In the genomic region with DNA sequence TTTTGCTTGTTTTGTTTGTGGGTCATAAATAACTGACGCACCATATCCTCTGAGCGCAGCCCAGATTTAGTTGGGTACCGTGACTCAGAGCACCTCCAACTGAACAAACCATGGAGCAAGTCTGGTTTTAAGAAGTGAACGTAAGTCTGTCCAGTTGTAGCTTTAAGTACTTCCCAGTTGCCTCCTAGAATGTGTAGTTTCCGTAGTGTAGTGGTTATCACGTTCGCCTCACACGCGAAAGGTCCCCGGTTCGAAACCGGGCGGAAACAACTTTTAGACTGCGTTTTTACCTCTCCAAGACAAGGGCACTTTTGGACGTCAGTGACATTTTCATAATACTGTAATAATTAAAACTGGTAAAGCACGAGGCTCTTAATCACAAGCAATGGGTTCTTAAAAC, we compare ENCODE assay signal across 8 mouse cellular contexts. TPM values are rescaled to one million over a fixed set of nuclear protein-coding genes. Genes with fewer than 3 reads are reported as not detected.
DNase-seq lines count a peak whose midpoint lies in the region; ATAC-seq and TF ChIP-seq lines count a peak whose summit lies in the region.

No protein-coding gene starts in this region.

- peak overlapping the region; percentile 93; the same call in 1 of the 2 replicates for H3K27ac ChIP-seq in embryonic facial prominence, embryonic 13.5 days
- peak overlapping the region; percentile 100 for H3K27ac ChIP-seq in heart, adult 2 months
- peak overlapping the region; percentile 62 for H3K27ac ChIP-seq in kidney, adult 2 months (ENCODE audit: insufficient read depth, low read depth, low read length)
- no peak overlapping the region for H3K27ac ChIP-seq in limb, embryonic 11.5 days (replicated peaks; ENCODE audit: low read depth, low read length)
- H3K27ac ChIP-seq in midbrain, embryonic 13.5 days = no peak overlapping the region; the same call in 1 of the 2 replicates

- peaks cover 27% of the 10 kb centered on the region for H3K4me1 ChIP-seq in embryonic facial prominence, embryonic 13.5 days
- peaks cover 5% of the 10 kb centered on the region for H3K4me1 ChIP-seq in heart, adult 2 months (ENCODE audit: control insufficient read depth, insufficient read depth, low read length)
- peaks cover 14% of the 10 kb centered on the region for H3K4me1 ChIP-seq in kidney, adult 2 months (ENCODE audit: control insufficient read depth, insufficient read depth, low read length)
- 0 out of 2 replicates have a peak, but pooled peaks cover 3% of the 10 kb centered on the region for H3K4me1 ChIP-seq in limb, embryonic 11.5 days (ENCODE audit: control insufficient read depth, insufficient read depth, low read length)
- H3K4me1 ChIP-seq in midbrain, embryonic 13.5 days (replicated peaks) = peaks cover 31% of the 10 kb centered on the region

- ATAC-seq in embryonic facial prominence, embryonic 13.5 days (ENCODE audit: insufficient number of reproducible peaks, insufficient read depth, low FRiP score, low TSS enrichment, low read depth) = peak; percentile 18; the same call in 1 of the 2 replicates
- ATAC-seq in limb, embryonic 11.5 days (ENCODE audit: insufficient number of reproducible peaks, low FRiP score, low TSS enrichment, low read depth) = no peak
- no peak for ATAC-seq in midbrain, embryonic 13.5 days

- intact Hi-C loops in heart, adult 2 months (cut with DNase I) = loop anchor here (2.0 to 5.0 kb wide), 3 partner anchors 16 to 434 kb away; partner anchors contain the start of gene Zfp62

- TF ChIP-seq POLR2A in heart, adult 2 months (IDR thresholded peaks at IDR 0.05; ENCODE audit: insufficient read depth, low read depth, low read length) = peak; percentile 67; the same call in 1 of the 2 replicates
- TF ChIP-seq POLR2A in kidney, adult 2 months (IDR thresholded peaks at IDR 0.05; ENCODE audit: low read depth, low read length) = no peak

- H3K4me2 ChIP-seq in embryonic facial prominence, embryonic 13.5 days = peak overlapping the region; percentile 83
- H3K4me2 ChIP-seq in limb, embryonic 11.5 days (ENCODE audit: low read depth, severe bottlenecking) = peak overlapping the region; percentile 76
- H3K4me2 ChIP-seq in midbrain, embryonic 13.5 days (replicated peaks) = peak overlapping the region; percentile 86

- TF ChIP-seq CTCF in heart, adult 2 months (IDR thresholded peaks at IDR 0.05) = no peak
- TF ChIP-seq CTCF in kidney, adult 2 months (conservative IDR thresholded peaks at IDR 0.05; ENCODE audit: insufficient read depth, insufficient read length, low read depth, low read length) = no peak

- H3K9me3 ChIP-seq in embryonic facial prominence, embryonic 13.5 days = no peaks in the 10 kb centered on the region
- H3K9me3 ChIP-seq in limb, embryonic 11.5 days (ENCODE audit: control insufficient read depth, low read length) = no peaks in the 10 kb centered on the region
- no peaks in the 10 kb centered on the region for H3K9me3 ChIP-seq in midbrain, embryonic 13.5 days

- peaks cover 2% of the 10 kb centered on the region; the same call in 1 of the 2 replicates for H3K27me3 ChIP-seq in embryonic facial prominence, embryonic 13.5 days
- no peaks in the 10 kb centered on the region for H3K27me3 ChIP-seq in heart, adult 2 months (ENCODE audit: control insufficient read depth, insufficient read depth, low read length)
- H3K27me3 ChIP-seq in kidney, adult 2 months (replicated peaks; ENCODE audit: control insufficient read depth, insufficient read depth, low read length) = no peaks in the 10 kb centered on the region
- no peaks in the 10 kb centered on the region for H3K27me3 ChIP-seq in limb, embryonic 11.5 days (ENCODE audit: control insufficient read depth, insufficient read depth, low read length)
- peaks cover 12% of the 10 kb centered on the region for H3K27me3 ChIP-seq in midbrain, embryonic 13.5 days

- H3K9ac ChIP-seq in embryonic facial prominence, embryonic 13.5 days = peak overlapping the region; percentile 89
- peak overlapping the region; percentile 16 for H3K9ac ChIP-seq in heart, adult 2 months (ENCODE audit: low read depth, low read length)
- no peak overlapping the region; the same call in 1 of the 2 replicates for H3K9ac ChIP-seq in limb, embryonic 11.5 days (ENCODE audit: low read length)
- H3K9ac ChIP-seq in midbrain, embryonic 13.5 days (replicated peaks) = peak overlapping the region; percentile 83

- H3K36me3 ChIP-seq in embryonic facial prominence, embryonic 13.5 days = 0 out of 2 replicates have a peak, but pooled peaks cover 8% of the 10 kb centered on the region
- H3K36me3 ChIP-seq in heart, adult 2 months (ENCODE audit: control insufficient read depth, insufficient read depth, low read length) = peaks cover 4% of the 10 kb centered on the region; the same call in 1 of the 2 replicates
- H3K36me3 ChIP-seq in kidney, adult 2 months (ENCODE audit: control insufficient read depth, insufficient read depth, low read length) = no peaks in the 10 kb centered on the region
- H3K36me3 ChIP-seq in limb, embryonic 11.5 days (ENCODE audit: control insufficient read depth, insufficient read depth, low read length) = no peaks in the 10 kb centered on the region
- peaks cover 6% of the 10 kb centered on the region; the same call in 1 of the 2 replicates for H3K36me3 ChIP-seq in midbrain, embryonic 13.5 days

- WGBS in embryonic facial prominence, embryonic 13.5 days = under 1% methylated on average over 16 of the region's 16 CpGs
- under 1% methylated on average over 16 of the region's 16 CpGs for WGBS in heart, adult 2 months
- 2% methylated on average over 16 of the region's 16 CpGs for WGBS in kidney, adult 2 months
- under 1% methylated on average over 16 of the region's 16 CpGs for WGBS in limb, embryonic 11.5 days
- under 1% methylated on average over 16 of the region's 16 CpGs for WGBS in midbrain, embryonic 13.5 days

- DNase-seq in 3134 (ENCODE audit: extremely low read depth, insufficient read length, low spot score) = peak; percentile 90
- DNase-seq in adrenal gland, postnatal 25 days = peak; percentile 81
- peak; percentile 84 to 88 for DNase-seq in heart, adult 2 months
- peak; percentile 94 for DNase-seq in kidney, adult 2 months
- DNase-seq in limb, embryonic 11.5 days (ENCODE audit: low spot score) = peak; percentile 94
- DNase-seq in spleen, adult 18-20 months = peak; percentile 64 to 79

- peak overlapping the region; percentile 75 for H3K4me3 ChIP-seq in embryonic facial prominence, embryonic 13.5 days
- H3K4me3 ChIP-seq in heart, adult 2 months = peak overlapping the region; percentile 97
- peak overlapping the region; percentile 24 for H3K4me3 ChIP-seq in kidney, adult 2 months (ENCODE audit: insufficient read depth, low read depth, low read length)
- peak overlapping the region; percentile 66 for H3K4me3 ChIP-seq in limb, embryonic 11.5 days (ENCODE audit: low read depth, low read length)
- peak overlapping the region; percentile 74 for H3K4me3 ChIP-seq in midbrain, embryonic 13.5 days (replicated peaks)

- peak; percentile 95 for TF ChIP-seq EP300 in heart, adult 2 months (IDR thresholded peaks at IDR 0.05; ENCODE audit: insufficient read depth, low read depth, low read length)

- no peaks in the 10 kb centered on the region for H3K79me2 ChIP-seq in heart, adult 2 months (replicated peaks; ENCODE audit: control insufficient read depth, insufficient read depth, low read length)

RNA-seq across cellular contexts. Expression of gene Trim41, which starts 1.2 kb away (rescaled TPM):
- 48.6 and 53.0 TPM in 2 replicates for total RNA-seq in adrenal gland, postnatal 25 days (2021)
- polyA plus RNA-seq in embryonic facial prominence, embryonic 13.5 days (2015; fragmentation: Nextera tagmentation; extraction: Ambion mirVana) = 8.3 and 8.7 TPM in 2 replicates
- 10 to 100 TPM; 19.8 to 19.9 TPM for total RNA-seq in heart, adult 2 months (2021)
- 19.1 and 19.3 TPM in 2 replicates for polyA plus RNA-seq in heart, adult 2 months (2012; rRNA removed)
- polyA plus RNA-seq in kidney, adult 2 months (2012; rRNA removed) = 26.3 and 27.3 TPM in 2 replicates
- 5.7 TPM in 2 replicates for polyA plus RNA-seq in limb, embryonic 11.5 days (2014; fragmentation: Nextera tagmentation; extraction: Ambion mirVana)
- 6.9 and 7.0 TPM in 2 replicates for polyA plus RNA-seq in midbrain, embryonic 13.5 days (2015; fragmentation: Nextera tagmentation; extraction: Ambion mirVana)

RNA-seq across cellular contexts. Expression of gene Trim7, which starts 7.6 kb away (rescaled TPM):
- total RNA-seq in adrenal gland, postnatal 25 days (2021) = 16.9 and 17.6 TPM in 2 replicates
- polyA plus RNA-seq in embryonic facial prominence, embryonic 13.5 days (2015; fragmentation: Nextera tagmentation; extraction: Ambion mirVana) = 1.0 and 1.1 TPM in 2 replicates
- 10 to 100 TPM; 18.2 to 18.4 TPM for total RNA-seq in heart, adult 2 months (2021)
- 27.9 and 32.6 TPM in 2 replicates for polyA plus RNA-seq in heart, adult 2 months (2012; rRNA removed)
- polyA plus RNA-seq in kidney, adult 2 months (2012; rRNA removed) = 80.3 and 98.8 TPM in 2 replicates
- polyA plus RNA-seq in limb, embryonic 11.5 days (2014; fragmentation: Nextera tagmentation; extraction: Ambion mirVana) = 0.25 and 0.41 TPM in 2 replicates
- 0.89 and 1.0 TPM in 2 replicates for polyA plus RNA-seq in midbrain, embryonic 13.5 days (2015; fragmentation: Nextera tagmentation; extraction: Ambion mirVana)

RNA-seq across cellular contexts. Expression of gene Gm12184, which starts 8.1 kb away (rescaled TPM):
- 2.3 and 3.6 TPM in 2 replicates for total RNA-seq in adrenal gland, postnatal 25 days (2021)
- 3.4 and 3.6 TPM in 2 replicates for polyA plus RNA-seq in embryonic facial prominence, embryonic 13.5 days (2015; fragmentation: Nextera tagmentation; extraction: Ambion mirVana)
- total RNA-seq in heart, adult 2 months (2021) = 1 to 10 TPM; 3.8 to 3.9 TPM
- polyA plus RNA-seq in heart, adult 2 months (2012; rRNA removed) = 18.8 and 28.2 TPM in 2 replicates
- 9.7 and 10.4 TPM in 2 replicates for polyA plus RNA-seq in kidney, adult 2 months (2012; rRNA removed)
- 9.4 and 13.5 TPM in 2 replicates for polyA plus RNA-seq in limb, embryonic 11.5 days (2014; fragmentation: Nextera tagmentation; extraction: Ambion mirVana)
- 3.4 and 3.6 TPM in 2 replicates for polyA plus RNA-seq in midbrain, embryonic 13.5 days (2015; fragmentation: Nextera tagmentation; extraction: Ambion mirVana)

RNA-seq across cellular contexts. Expression of gene Rack1, which starts 18.2 kb away (rescaled TPM):
- total RNA-seq in adrenal gland, postnatal 25 days (2021) = 598 and 671 TPM in 2 replicates
- 729 and 806 TPM in 2 replicates for polyA plus RNA-seq in embryonic facial prominence, embryonic 13.5 days (2015; fragmentation: Nextera tagmentation; extraction: Ambion mirVana)
- 100 to 1,000 TPM; 337 to 437 TPM for total RNA-seq in heart, adult 2 months (2021)
- 867 and 1,301 TPM in 2 replicates for polyA plus RNA-seq in heart, adult 2 months (2012; rRNA removed)
- 1,151 and 1,243 TPM in 2 replicates for polyA plus RNA-seq in kidney, adult 2 months (2012; rRNA removed)
- 805 and 864 TPM in 2 replicates for polyA plus RNA-seq in limb, embryonic 11.5 days (2014; fragmentation: Nextera tagmentation; extraction: Ambion mirVana)
- 472 and 473 TPM in 2 replicates for polyA plus RNA-seq in midbrain, embryonic 13.5 days (2015; fragmentation: Nextera tagmentation; extraction: Ambion mirVana)

RNA-seq across cellular contexts. Expression of gene Irgm1, which starts 53.1 kb away (rescaled TPM):
- total RNA-seq in adrenal gland, postnatal 25 days (2021) = 18.7 and 22.6 TPM in 2 replicates
- polyA plus RNA-seq in embryonic facial prominence, embryonic 13.5 days (2015; fragmentation: Nextera tagmentation; extraction: Ambion mirVana) = 3.9 and 4.3 TPM in 2 replicates
- 10 to 100 TPM in 1 of 2 experiments, 1 to 10 TPM in 1; 9.9 to 13.5 TPM for total RNA-seq in heart, adult 2 months (2021)
- 10.0 and 17.2 TPM in 2 replicates for polyA plus RNA-seq in heart, adult 2 months (2012; rRNA removed)
- 24.4 and 28.2 TPM in 2 replicates for polyA plus RNA-seq in kidney, adult 2 months (2012; rRNA removed)
- polyA plus RNA-seq in limb, embryonic 11.5 days (2014; fragmentation: Nextera tagmentation; extraction: Ambion mirVana) = 1.1 and 1.7 TPM in 2 replicates
- 1.8 and 1.9 TPM in 2 replicates for polyA plus RNA-seq in midbrain, embryonic 13.5 days (2015; fragmentation: Nextera tagmentation; extraction: Ambion mirVana)

Comparison
In these comparisons a context has a peak if more than half of its experiments do, and no peak if none do; other contexts are left out.
1. H3K27ac ChIP-seq: peak in embryonic facial prominence, embryonic 13.5 days (single experiment), heart, adult 2 months (single experiment) and kidney, adult 2 months (single experiment); none in limb, embryonic 11.5 days (single experiment) and midbrain, embryonic 13.5 days (single experiment).
2. H3K4me3 ChIP-seq: peak in every context shown above with its lines; median percentile 97 in heart, adult 2 months; 75 in embryonic facial prominence, embryonic 13.5 days; 74 in midbrain, embryonic 13.5 days; 66 in limb, embryonic 11.5 days; 24 in kidney, adult 2 months.
3. RNA of gene Trim7, which starts 7.6 kb away (polyA plus RNA-seq): 80.3 to 98.8 TPM in kidney, adult 2 months and 27.9 to 32.6 TPM in heart, adult 2 months; 1.0 to 1.1 TPM in embryonic facial prominence, embryonic 13.5 days, 0.89 to 1.0 TPM in midbrain, embryonic 13.5 days and 0.25 to 0.41 TPM in limb, embryonic 11.5 days; every median in the first group is over 10 times any median in the second.
4. Peak in every context shown above with its lines, with median percentiles within 50 percentile points of each other: DNase-seq and H3K4me2 ChIP-seq.